Mouse (Mus musculus) kidney, embryonic 14.5 days (tissue): ENCODE measurements around the gene Isg20. TPM values are rescaled to one million over a fixed set of nuclear protein-coding genes. Genes with fewer than 3 reads are reported as not detected.

Experiments used
- ATAC-seq: fragments of 200-750 bp; cut with Nextera tagmentation; 2 replicates; pipeline ENCODE4 v1.8.0; 2017; ENCODE audit warnings: moderate number of reproducible peaks, mild to moderate bottlenecking, moderate TSS enrichment, moderate library complexity; ENCODE audit not compliant: low FRiP score, low TSS enrichment
- H3K27ac ChIP-seq: fragments of 300-500 bp; sonication (generic); 2 replicates; pipeline ENCODE4 v1.5.1; 2014; ENCODE audit warnings: low read depth, mild to moderate bottlenecking, low read length, moderate library complexity, mixed read lengths
- H3K27me3 ChIP-seq: fragments of 300-500 bp; sonication (generic); 2 replicates; pipeline ENCODE4 v1.6.1; 2014; ENCODE audit warnings: mild to moderate bottlenecking, low read length; ENCODE audit not compliant: control insufficient read depth, insufficient read depth
- H3K36me3 ChIP-seq: fragments of 300-500 bp; sonication (generic); 2 replicates; pipeline ENCODE4 v1.6.1; 2014; ENCODE audit warnings: low read length, mixed read lengths; ENCODE audit not compliant: control insufficient read depth, insufficient read depth
- H3K4me1 ChIP-seq: fragments of 300-500 bp; sonication (generic); 2 replicates; pipeline ENCODE4 v1.6.1; 2014; ENCODE audit warnings: low read length, mixed read lengths; ENCODE audit not compliant: control insufficient read depth, insufficient read depth
- H3K4me2 ChIP-seq: fragments of 300-500 bp; sonication (generic); replicated peaks from 2 replicates; pipeline ENCODE4 v1.6.1; 2014; ENCODE audit warnings: low read depth, mild to moderate bottlenecking, low read length
- H3K4me3 ChIP-seq: fragments of 300-500 bp; sonication (generic); 2 replicates; pipeline ENCODE4 v1.5.1; 2014; ENCODE audit warnings: mild to moderate bottlenecking, low read length
- H3K9ac ChIP-seq: fragments of 300-500 bp; sonication (generic); 2 replicates; pipeline ENCODE4 v1.6.1; 2014; ENCODE audit warnings: low read depth, mild to moderate bottlenecking, low read length, moderate library complexity
- H3K9me3 ChIP-seq: fragments of 300-500 bp; sonication (generic); 2 replicates; pipeline ENCODE4 v1.6.1; 2016; ENCODE audit warnings: low read length; ENCODE audit not compliant: control insufficient read depth
- WGBS: fragments of 180-500 bp; shearing (Covaris S2); extraction: QIAGEN DNeasy Blood & Tissue Kit; methylation state at CpG from one replicate; pipeline ENCODE4 v1.1.7; 2014; 5-methylcytosine and 5-hydroxymethylcytosine counted together
- polyA plus RNA-seq: library from polyadenylated mRNA; unstranded; fragments of >200 nt; fragmentation: Nextera tagmentation; extraction: Ambion mirVana; gene quantifications from 2 replicates; pipeline ENCODE4 v1.2.1, GENCODE M21; 2014

The Isg20 gene
- 0.96 and 1.3 TPM in 2 replicates for polyA plus RNA-seq

GRCm38 (mm10) chr7:78912974-78913474 lies at the start of gene Isg20:
Isg20 (plus strand) TSS chr7:78913424.
- Histone ChIP-seq H3K4me2 (peak within 1 kb of the TSS; percentile 40), H3K4me1 (0 out of 2 replicates have a peak, but pooled peaks cover 11% of the 10 kb centered on the region), H3K9me3 (no peaks in the 10 kb centered on the region), H3K27me3 (no peaks in the 10 kb centered on the region), H3K36me3 (peaks cover 12% of the 10 kb centered on the region; the same call in 1 of the 2 replicates), H3K9ac (no peak within 1 kb of the TSS; the same call in 1 of the 2 replicates), H3K27ac (no peak within 1 kb of the TSS), H3K4me3 (peak within 1 kb of the TSS; percentile 18)
- WGBS: 66% methylated on average over 5 of the region's 5 CpGs
- no peak for ATAC-seq

DNA sequence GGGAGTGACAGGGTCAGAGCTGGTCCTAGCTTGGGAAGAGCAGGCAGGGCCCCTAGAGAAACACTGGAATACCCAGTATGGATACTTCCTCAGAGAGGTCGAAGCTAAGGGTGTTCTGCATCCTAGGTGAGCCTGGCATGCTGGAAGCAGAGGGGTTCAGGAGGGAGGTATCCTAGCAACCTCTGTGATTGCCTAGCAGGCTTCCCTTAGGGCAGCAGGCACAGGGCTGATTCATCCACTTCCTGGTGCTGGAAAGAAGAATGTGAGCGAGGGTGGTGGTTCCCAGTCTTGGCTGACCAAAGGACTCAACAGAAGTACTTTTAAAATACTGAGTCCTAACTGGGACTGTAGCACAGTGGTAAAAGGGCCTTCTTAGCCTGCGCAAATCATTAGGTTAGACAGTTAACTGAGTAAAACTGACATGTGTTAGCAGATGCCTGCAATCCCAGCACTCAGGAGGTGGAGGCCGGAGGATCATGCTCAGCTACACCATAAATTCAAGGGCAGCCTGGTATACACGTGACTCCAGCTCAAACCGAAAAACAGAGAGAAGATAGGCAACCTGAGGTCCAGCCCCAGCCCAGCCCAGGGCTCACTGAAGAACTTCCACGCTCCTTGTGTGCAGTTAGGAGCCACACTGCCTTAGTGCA lies 49.3 kb upstream of the Isg20 start:
- H3K27ac ChIP-seq: no peak overlapping the region
- ATAC-seq: no peak
- no peaks in the 10 kb centered on the region for H3K4me1 ChIP-seq
- WGBS: 58% methylated on average over 7 of the region's 7 CpGs
- no peaks in the 10 kb centered on the region for H3K36me3 ChIP-seq
- no peak overlapping the region for H3K9ac ChIP-seq
- no peaks in the 10 kb centered on the region for H3K9me3 ChIP-seq
- H3K4me3 ChIP-seq: no peak overlapping the region
- H3K4me2 ChIP-seq: no peak overlapping the region
- H3K27me3 ChIP-seq: no peaks in the 10 kb centered on the region

DNA sequence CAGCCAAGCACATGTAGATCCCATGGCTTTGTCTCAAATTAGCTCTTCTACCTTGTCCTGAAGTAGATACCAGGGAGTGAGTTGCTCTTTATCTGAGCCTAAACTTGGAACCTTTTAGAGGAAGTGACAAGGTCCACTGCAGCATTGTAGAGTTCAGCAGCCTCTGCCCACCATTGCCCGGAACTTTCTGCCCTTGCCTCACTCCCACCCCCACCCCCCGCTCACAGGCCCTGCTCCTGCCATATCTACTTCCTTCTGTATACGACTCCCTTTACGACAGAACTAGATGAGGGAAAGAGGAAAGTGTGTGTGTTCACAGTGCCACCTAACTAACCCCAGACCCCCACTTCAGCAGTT lies 48.8 kb upstream of the Isg20 start:
- Histone ChIP-seq H3K27ac (no peak overlapping the region), H3K27me3 (no peaks in the 10 kb centered on the region), H3K4me2 (no peak overlapping the region), H3K9ac (no peak overlapping the region), H3K36me3 (no peaks in the 10 kb centered on the region), H3K4me1 (no peaks in the 10 kb centered on the region), H3K9me3 (no peaks in the 10 kb centered on the region), H3K4me3 (no peak overlapping the region)
- ATAC-seq: no peak
- WGBS: 54% methylated on average over 4 of the region's 4 CpGs

DNA sequence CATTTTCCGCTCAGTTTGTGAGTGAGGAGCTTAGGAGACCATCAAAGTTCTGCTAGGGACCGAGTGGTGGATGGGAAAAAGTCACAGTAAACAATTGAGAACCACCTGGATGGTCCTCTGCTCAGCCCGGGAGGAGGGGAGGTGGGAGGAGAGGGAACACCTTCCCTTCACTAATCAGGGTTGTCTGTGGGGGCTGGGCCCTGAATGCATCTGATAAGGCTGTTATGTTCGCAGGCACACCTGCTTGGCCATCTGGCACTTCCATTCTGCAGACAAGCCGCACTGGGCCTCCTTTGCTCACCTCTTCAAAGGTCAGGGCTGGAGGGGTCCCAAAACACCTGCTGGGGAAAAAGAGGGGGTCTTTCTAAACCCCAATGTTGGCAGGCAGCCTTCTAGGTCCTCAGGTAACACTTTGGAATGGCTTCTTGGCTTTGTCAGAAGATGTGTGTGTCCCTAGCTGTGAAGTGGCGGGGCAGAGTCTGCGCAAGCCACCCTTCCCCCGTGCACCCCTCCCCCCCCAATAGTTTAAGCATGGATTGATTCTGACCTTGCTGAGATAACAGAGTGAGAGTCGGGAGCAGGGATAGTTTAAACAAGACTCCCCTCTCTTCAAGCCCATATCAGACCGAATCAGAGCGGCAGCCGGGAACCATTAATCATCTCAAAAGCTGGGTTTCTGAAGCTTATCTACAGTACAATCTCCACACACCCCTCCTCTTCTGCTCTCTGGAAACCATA lies 47.8 kb upstream of the Isg20 start:
- WGBS: 45% methylated on average over 12 of the region's 12 CpGs
- H3K36me3 ChIP-seq: no peaks in the 10 kb centered on the region
- no peak overlapping the region; the same call in 1 of the 2 replicates for H3K27ac ChIP-seq
- H3K4me1 ChIP-seq: no peaks in the 10 kb centered on the region
- no peak overlapping the region for H3K4me3 ChIP-seq
- no peaks in the 10 kb centered on the region for H3K27me3 ChIP-seq
- H3K4me2 ChIP-seq: no peak overlapping the region
- ATAC-seq: no peak
- no peaks in the 10 kb centered on the region for H3K9me3 ChIP-seq
- H3K9ac ChIP-seq: no peak overlapping the region

DNA sequence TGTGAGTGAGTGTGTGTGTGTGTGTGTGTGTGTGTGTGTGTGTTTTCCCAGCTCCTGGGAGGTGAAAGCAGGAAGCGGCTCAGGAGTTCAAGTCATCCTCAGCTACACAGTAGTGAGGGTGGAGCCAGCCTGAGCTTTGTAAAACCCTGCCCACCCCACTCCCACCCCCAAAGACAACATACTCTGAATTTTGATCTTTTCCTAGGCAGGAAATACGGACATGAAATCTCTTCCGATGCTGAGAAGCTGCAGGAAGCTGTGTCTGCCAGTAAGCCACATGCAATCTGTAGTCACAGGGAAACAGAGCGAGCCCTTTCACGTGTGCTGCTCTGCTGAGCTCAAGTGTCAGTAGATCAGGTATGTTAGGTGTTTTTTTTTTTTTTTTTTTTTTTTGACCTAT lies 44.5 kb upstream of the Isg20 start:
- 28% methylated on average over 5 of the region's 5 CpGs for WGBS

GRCm38 (mm10) chr7:78872366-78872765 lies 40.9 kb upstream of the Isg20 start:
- Histone ChIP-seq H3K9ac (no peak overlapping the region), H3K4me2 (no peak overlapping the region), H3K9me3 (no peaks in the 10 kb centered on the region), H3K27me3 (no peaks in the 10 kb centered on the region), H3K27ac (no peak overlapping the region), H3K4me1 (no peaks in the 10 kb centered on the region), H3K36me3 (no peaks in the 10 kb centered on the region), H3K4me3 (no peak overlapping the region)
- no peak for ATAC-seq
- 87% methylated on average over 6 of the region's 6 CpGs for WGBS

More for the DNA sequence above, 44.5 kb upstream of the Isg20 start:
- no peak overlapping the region for H3K9ac ChIP-seq
- H3K4me1 ChIP-seq: no peaks in the 10 kb centered on the region
- H3K27ac ChIP-seq: no peak overlapping the region
- peak; percentile 39; the same call in 1 of the 2 replicates for ATAC-seq
- H3K36me3 ChIP-seq: no peaks in the 10 kb centered on the region
- H3K9me3 ChIP-seq: no peaks in the 10 kb centered on the region
- no peaks in the 10 kb centered on the region for H3K27me3 ChIP-seq
- no peak overlapping the region for H3K4me2 ChIP-seq
- no peak overlapping the region for H3K4me3 ChIP-seq

GRCm38 (mm10) chr7:78872831-78873230 lies 40.4 kb upstream of the Isg20 start:
- H3K36me3 ChIP-seq: no peaks in the 10 kb centered on the region
- H3K4me2 ChIP-seq: no peak overlapping the region
- H3K27me3 ChIP-seq: no peaks in the 10 kb centered on the region
- WGBS: 73% methylated on average over 5 of the region's 5 CpGs
- no peak overlapping the region for H3K4me3 ChIP-seq
- no peak overlapping the region for H3K9ac ChIP-seq
- no peaks in the 10 kb centered on the region for H3K9me3 ChIP-seq
- ATAC-seq: no peak
- H3K27ac ChIP-seq: no peak overlapping the region
- H3K4me1 ChIP-seq: no peaks in the 10 kb centered on the region

DNA sequence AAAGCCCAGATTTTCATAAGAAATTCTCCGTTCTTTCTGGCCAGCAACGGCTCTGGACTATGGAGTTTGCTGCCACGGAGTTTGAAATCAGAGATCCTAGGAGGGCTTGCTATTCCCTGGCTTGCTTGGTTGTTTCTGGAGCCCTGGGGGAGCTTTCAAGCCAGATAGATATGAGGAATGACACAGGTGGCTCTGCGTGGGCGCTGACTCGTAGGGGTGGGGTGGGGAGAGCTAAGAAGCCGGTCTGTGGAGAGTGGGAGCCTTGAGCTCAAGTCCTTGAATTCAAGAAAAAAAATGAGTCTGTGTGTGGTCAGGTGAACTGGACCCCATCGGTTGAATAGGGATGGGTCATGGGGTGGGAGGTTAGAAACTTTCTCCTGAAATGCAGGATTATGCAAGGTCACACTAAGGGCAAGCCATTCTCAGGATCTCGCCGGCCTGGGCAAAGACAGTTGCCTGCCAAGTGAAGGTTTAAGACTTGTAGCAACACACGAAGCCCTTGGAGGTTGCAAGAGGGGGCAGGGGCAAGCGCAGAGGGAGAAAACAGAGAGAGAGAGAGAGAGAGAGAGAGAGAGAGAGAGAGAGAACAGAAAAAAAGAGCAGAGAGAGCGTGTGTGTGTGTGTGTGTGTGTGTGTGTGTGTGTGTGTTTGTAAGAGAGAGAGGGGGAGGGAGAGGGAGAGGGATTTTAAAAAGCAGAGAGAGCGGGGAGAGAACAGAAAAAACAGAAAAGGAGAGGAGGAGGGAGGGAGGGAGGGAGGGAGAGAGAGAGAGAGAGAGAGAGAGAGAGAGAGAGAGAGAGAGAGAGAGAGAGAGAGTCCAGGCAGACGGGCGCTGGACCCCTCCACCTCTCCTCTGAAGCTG lies 31.4 kb upstream of the Isg20 start:
- Histone ChIP-seq H3K9ac (no peak overlapping the region), H3K36me3 (no peaks in the 10 kb centered on the region), H3K4me3 (peak overlapping the region; percentile 29), H3K27ac (no peak overlapping the region), H3K4me2 (peak overlapping the region; percentile 36), H3K4me1 (0 out of 2 replicates have a peak, but pooled peaks cover 13% of the 10 kb centered on the region), H3K27me3 (peaks cover 37% of the 10 kb centered on the region), H3K9me3 (no peaks in the 10 kb centered on the region)
- 12% methylated on average over 16 of the region's 16 CpGs for WGBS
- ATAC-seq: no peak; the same call in 1 of the 2 replicates
